Mouse (Mus musculus): Measurements from ENCODE around the gene Zc3h13.

Gene Zc3h13

GRCm38 (mm10) chr14:75323354-75323753, 39.2 kb downstream of the Zc3h13 start:
- no peak for DNase-seq (ENCODE audit: low read depth, low spot score)

DNA sequence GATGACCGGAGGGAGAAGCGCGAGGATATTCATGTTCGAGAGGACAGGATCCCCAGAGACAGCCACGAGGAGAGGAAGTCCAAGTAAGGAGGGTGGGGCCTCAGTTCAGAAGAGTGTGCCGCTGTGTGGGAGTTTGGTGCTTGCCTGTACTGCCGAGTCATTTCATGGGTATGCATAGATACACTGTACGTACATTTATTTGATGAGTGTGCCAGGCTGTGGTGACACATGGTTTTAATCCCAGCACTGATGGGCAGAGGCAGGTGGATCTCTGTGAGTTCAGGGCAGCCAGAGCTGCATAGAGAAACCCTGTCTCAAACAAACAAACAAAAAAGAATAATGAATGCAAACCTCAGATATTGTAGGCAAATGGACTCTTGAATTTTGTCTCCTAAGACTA, 43.9 kb downstream of the Zc3h13 start:
- DNase-seq (ENCODE audit: low read depth, low spot score): peak; percentile 13

GRCm38 (mm10) chr14:75330621-75331020, 46.4 kb downstream of the Zc3h13 start:
- peak; percentile 36 for DNase-seq (ENCODE audit: low read depth, low spot score)

DNA sequence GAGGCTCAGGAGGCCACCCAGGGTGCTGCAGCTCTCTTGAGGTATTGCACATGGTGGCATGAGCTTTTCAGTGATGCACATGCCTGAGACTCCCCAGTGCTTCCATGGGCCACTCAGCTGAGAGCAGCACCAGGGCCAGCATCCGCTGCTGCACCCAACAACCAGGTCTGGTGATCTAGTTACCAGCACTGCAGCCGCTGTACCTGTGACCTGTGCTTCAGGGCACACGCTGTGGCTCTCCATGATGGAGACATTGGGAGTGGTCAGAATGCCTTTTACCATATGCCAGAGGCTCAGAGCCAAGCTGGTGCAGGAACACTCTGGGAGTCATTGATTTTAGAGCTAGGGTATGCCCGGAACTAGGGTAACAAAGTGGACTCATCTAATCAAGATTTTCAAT, 50.1 kb downstream of the Zc3h13 start:
- no peak for DNase-seq (ENCODE audit: low read depth, low spot score)

- DNase-seq (ENCODE audit: low read depth, low spot score): no peak
Measured at GRCm38 (mm10) chr14:75337884-75338283, 53.7 kb downstream of the Zc3h13 start.

GRCm38 (mm10) chr14:75346041-75346440, 61.9 kb downstream of the Zc3h13 start:
- DNase-seq (ENCODE audit: low read depth, low spot score): no peak

- DNase-seq (ENCODE audit: low read depth, low spot score): no peak
Measured at GRCm38 (mm10) chr14:75351626-75352025, 67.5 kb downstream of the Zc3h13 start.

GRCm38 (mm10) chr14:75363316-75363715, 79.1 kb downstream of the Zc3h13 start:
- no peak for DNase-seq (ENCODE audit: low read depth, low spot score)

GRCm38 (mm10) chr14:75365301-75366035, 81.3 kb downstream of the Zc3h13 start:
- DNase-seq (ENCODE audit: low read depth, low spot score): no peak

GRCm38 (mm10) chr14:75366741-75367140, 82.6 kb downstream of the Zc3h13 start:
- DNase-seq (ENCODE audit: low read depth, low spot score): peak; percentile 56

DNA sequence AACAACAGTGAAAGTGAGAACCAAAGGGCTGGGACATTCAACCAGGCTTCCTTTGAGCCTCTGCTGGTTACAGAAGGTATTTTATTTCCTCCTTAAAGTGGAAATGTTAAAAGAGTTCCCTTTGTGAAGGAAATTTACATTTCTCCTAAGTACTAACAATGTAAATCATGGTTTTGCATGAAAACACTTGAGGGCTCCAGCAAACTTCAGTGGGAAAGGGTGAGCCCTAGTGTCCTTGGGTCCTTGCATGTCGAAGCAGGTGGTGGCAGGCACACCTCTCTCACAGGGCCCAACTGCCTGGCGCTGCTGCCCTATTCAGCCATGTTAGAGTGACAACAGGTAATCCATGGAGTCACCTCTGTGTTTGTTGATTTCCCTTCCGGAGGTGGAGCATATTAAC, 83.3 kb downstream of the Zc3h13 start:
- DNase-seq (ENCODE audit: low read depth, low spot score): no peak

- peak; percentile 87 for DNase-seq (ENCODE audit: low read depth, low spot score)
Measured at GRCm38 (mm10) chr14:75369880-75370279, 85.7 kb downstream of the Zc3h13 start.

DNA sequence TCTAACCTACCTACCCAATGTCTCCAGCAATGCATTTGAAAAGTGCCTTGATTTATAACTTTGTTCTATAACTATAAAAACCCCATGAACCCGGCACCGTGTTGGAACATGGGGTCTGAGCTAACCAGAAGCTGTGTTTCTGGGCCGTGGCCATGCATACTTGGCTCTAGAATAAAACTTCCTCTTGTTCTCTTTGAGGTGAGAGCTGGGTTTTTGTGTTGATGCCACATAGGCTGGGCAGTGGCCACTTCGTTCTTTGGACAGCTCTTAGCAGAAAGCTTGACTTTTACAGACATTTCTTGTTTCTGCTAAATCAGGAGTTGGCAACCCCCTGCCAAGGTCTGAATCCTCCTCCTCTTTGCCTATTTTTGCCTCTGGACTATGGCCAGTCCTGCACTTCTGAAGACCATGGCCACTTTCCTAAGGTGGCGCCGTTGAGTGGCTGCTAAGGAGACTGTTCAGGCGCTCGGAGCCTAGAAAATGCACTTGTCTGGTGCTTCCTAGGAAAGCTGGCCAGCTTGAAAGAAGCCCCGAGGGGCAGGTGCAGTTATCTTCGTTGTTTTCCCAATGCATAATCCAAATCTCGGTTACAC, 90.9 kb downstream of the Zc3h13 start:
- DNase-seq (ENCODE audit: low read depth, low spot score): no peak

DNA sequence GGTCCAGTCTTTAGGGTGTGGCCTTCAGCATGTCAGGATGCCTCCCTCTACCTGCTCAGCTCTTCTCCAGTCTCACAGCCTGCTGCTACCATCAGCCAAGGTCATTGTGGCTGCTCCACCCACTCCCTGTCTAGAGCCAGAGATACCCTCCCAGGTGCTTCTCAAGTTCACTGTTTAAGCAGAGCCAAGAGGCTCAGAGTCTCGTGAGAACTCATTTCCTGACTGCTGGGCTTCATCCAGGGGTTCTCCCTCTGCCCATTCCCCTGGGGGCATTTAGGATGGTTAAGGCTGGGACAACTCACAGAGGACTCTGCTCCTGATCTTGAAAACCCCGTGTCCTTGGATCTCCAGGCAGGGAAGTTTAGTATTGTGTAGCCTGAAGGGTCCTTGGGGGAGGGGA, 92.1 kb downstream of the Zc3h13 start:
- peak; percentile 9 for DNase-seq (ENCODE audit: low read depth, low spot score)

GRCm38 (mm10) chr14:75377612-75378011, 93.4 kb downstream of the Zc3h13 start:
- no peak for DNase-seq (ENCODE audit: low read depth, low spot score)

All from 3T3-L1 (cell line).